Mouse (Mus musculus) hindbrain, embryonic 12.5 days (tissue): Measurements from ENCODE around the gene Gm17535. TPM values are rescaled to one million over a fixed set of nuclear protein-coding genes. Genes with fewer than 3 reads are reported as not detected.
"Not testable (repeated sequence)": the region's sequence is repeated elsewhere in the genome, so short reads cannot be mapped to it uniquely, and the experiment has no call there.

Source experiments
- ATAC-seq: fragments of 200-750 bp; cut with Nextera tagmentation; 2 replicates; pipeline ENCODE4 v1.8.0; 2017; ENCODE audit warnings: moderate TSS enrichment; ENCODE audit not compliant: low FRiP score
- H3K27ac ChIP-seq: fragments of 300-500 bp; sonication (generic); 2 replicates; pipeline ENCODE4 v1.5.1; 2016; ENCODE audit warnings: mild to moderate bottlenecking
- H3K27me3 ChIP-seq: fragments of 300-500 bp; sonication (generic); 2 replicates; pipeline ENCODE4 v1.6.1; 2016; ENCODE audit warnings: mild to moderate bottlenecking
- H3K36me3 ChIP-seq: fragments of 300-500 bp; sonication (generic); 2 replicates; pipeline ENCODE4 v1.6.1; 2016; ENCODE audit warnings: mild to moderate bottlenecking
- H3K4me1 ChIP-seq: fragments of 300-500 bp; sonication (generic); 2 replicates; pipeline ENCODE4 v1.6.1; 2016
- H3K4me2 ChIP-seq: fragments of 300-500 bp; sonication (generic); replicated peaks from 2 replicates; pipeline ENCODE4 v1.6.1; 2016; ENCODE audit warnings: mild to moderate bottlenecking
- H3K4me3 ChIP-seq: fragments of 300-500 bp; sonication (generic); 2 replicates; pipeline ENCODE4 v1.5.1; 2016; ENCODE audit warnings: mild to moderate bottlenecking
- H3K9ac ChIP-seq: fragments of 300-500 bp; sonication (generic); 2 replicates; pipeline ENCODE4 v1.6.1; 2016; ENCODE audit warnings: mild to moderate bottlenecking, moderate library complexity
- H3K9me3 ChIP-seq: fragments of 300-500 bp; sonication (generic); replicated peaks from 2 replicates; pipeline ENCODE4 v1.6.1; 2016; ENCODE audit warnings: mild to moderate bottlenecking
- WGBS: fragments of 180-500 bp; shearing (Covaris S2); methylation state at CpG from one replicate; pipeline ENCODE4 v1.1.7; 2016; 5-methylcytosine and 5-hydroxymethylcytosine counted together
- microRNA-seq: library from miRNA; unstranded; fragments of <30 nt; microRNA quantifications from one replicate; pipeline ENCODE4, GENCODE M21; 2017
- polyA plus RNA-seq: library from polyadenylated mRNA; unstranded; fragments of >200 nt; fragmentation: Nextera tagmentation; extraction: Ambion mirVana; gene quantifications from 2 replicates; pipeline ENCODE4 v1.2.1, GENCODE M21; 2016

Gm17535 gene
- polyA plus RNA-seq, 1 experiment from 2014 or later: not detected

- H3K36me3 ChIP-seq, H3K4me3 ChIP-seq, H3K4me1 ChIP-seq, H3K27me3 ChIP-seq, H3K9ac ChIP-seq, H3K4me2 ChIP-seq, H3K27ac ChIP-seq, ATAC-seq, H3K9me3 ChIP-seq: not testable (repeated sequence)
- WGBS: 64% methylated on average over 14 of the region's 16 CpGs
Measured at GRCm38 (mm10) chr9:3029276-3030000, 5.0 kb upstream of the Gm17535 start.

- not testable (repeated sequence) for H3K4me2 ChIP-seq, H3K36me3 ChIP-seq, H3K27ac ChIP-seq, H3K4me3 ChIP-seq, H3K9ac ChIP-seq, H3K9me3 ChIP-seq, H3K27me3 ChIP-seq, H3K4me1 ChIP-seq
- 59% methylated on average over 2 of the region's 10 CpGs for WGBS
- 0 out of 2 replicates have a peak, but pooled peaks have one; percentile 45 for ATAC-seq
Measured at GRCm38 (mm10) chr9:3030677-3031318, 3.6 kb upstream of the Gm17535 start.

- H3K27ac ChIP-seq, H3K4me1 ChIP-seq, H3K4me3 ChIP-seq, H3K9me3 ChIP-seq, H3K4me2 ChIP-seq, H3K36me3 ChIP-seq, H3K9ac ChIP-seq, ATAC-seq, H3K27me3 ChIP-seq: not testable (repeated sequence)
- 81% methylated on average over 8 of the region's 8 CpGs for WGBS
Measured at GRCm38 (mm10) chr9:3036577-3036976, 2.2 kb downstream of the Gm17535 start, which contains the start of gene Gm10715. Gene Gm10715 (plus strand): TSS chr9:3036877.

GRCm38 (mm10) chr9:3038161-3038560 lies 3.8 kb downstream of the Gm17535 start:
- not testable (repeated sequence) for H3K4me3 ChIP-seq, H3K36me3 ChIP-seq, H3K4me2 ChIP-seq, H3K9ac ChIP-seq, H3K4me1 ChIP-seq, H3K27me3 ChIP-seq, ATAC-seq, H3K27ac ChIP-seq
- 64% methylated on average over 4 of the region's 4 CpGs for WGBS
- peaks cover 13% of the 10 kb centered on the region for H3K9me3 ChIP-seq

Small RNAs within 50 kb of the gene (microRNA-seq; reads per million reads assigned to microRNA genes)
- not detected for gene Mir101c

Other genes with a start within 250 kb of the Gm17535 start
- not detected in 2 replicates for gene Gm10722, start 33.7 kb upstream of the Gm17535 start, polyA plus RNA-seq
- not detected in 2 replicates for gene Gm11168, start 31.3 kb upstream of the Gm17535 start, polyA plus RNA-seq
- 0.61 TPM in 1 of 2 replicates, not detected in the other for gene Gm10721, start 21.5 kb upstream of the Gm17535 start, polyA plus RNA-seq
- gene Gm10720, start 18.9 kb upstream of the Gm17535 start, polyA plus RNA-seq: not detected in 2 replicates
- gene Gm10719, start 17.2 kb upstream of the Gm17535 start, polyA plus RNA-seq: 0.61 and 0.63 TPM in 2 replicates
- not detected in 2 replicates for gene Gm10718, start 11.1 kb upstream of the Gm17535 start, polyA plus RNA-seq
- gene Gm10717, start 9.2 kb upstream of the Gm17535 start, polyA plus RNA-seq: 0.90 and 1.5 TPM in 2 replicates
- gene Gm10715, start 2.3 kb downstream of the Gm17535 start, polyA plus RNA-seq: not detected in 2 replicates